Mouse (Mus musculus) embryo, embryonic 10 days (tissue): Measurements from ENCODE around the gene Cnga4.
"Not testable (repeated sequence)": the region's sequence is repeated elsewhere in the genome, so short reads cannot be mapped to it uniquely, and the experiment has no call there.

Source experiments
- DNase-seq: peaks from one replicate; pipeline ENCODE4 v3.0.0-alpha.2; 2015; ENCODE audit warnings: low spot score

Gene Cnga4

DNA sequence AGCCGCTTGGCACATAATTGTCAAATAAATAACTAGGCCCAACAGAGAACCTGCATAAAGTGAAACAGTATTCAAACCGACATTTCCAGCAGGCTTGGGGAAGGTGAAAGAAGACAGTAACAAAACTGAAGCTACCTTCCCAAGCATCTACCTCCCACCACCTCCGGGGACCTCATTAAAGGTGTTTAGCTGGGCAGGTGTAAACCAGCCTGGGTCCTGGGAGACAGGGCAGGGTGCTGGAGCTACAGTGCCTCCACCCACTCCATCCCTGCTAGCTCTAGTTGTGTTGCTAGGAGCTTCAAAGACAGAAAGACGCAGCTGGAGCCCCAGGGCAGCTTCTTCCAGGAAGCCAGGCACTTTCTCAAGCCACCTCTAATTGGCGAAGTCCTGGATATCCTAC lies at the start of gene Cnga4:
Cnga4 (plus strand) TSS at position 301 of the 400 bp plus-strand sequence.
- no peak for DNase-seq

- not testable (repeated sequence) for DNase-seq
These were observed 48.3 kb upstream of the Cnga4 start for GRCm38 (mm10) chr7:105356064-105356463.

DNA sequence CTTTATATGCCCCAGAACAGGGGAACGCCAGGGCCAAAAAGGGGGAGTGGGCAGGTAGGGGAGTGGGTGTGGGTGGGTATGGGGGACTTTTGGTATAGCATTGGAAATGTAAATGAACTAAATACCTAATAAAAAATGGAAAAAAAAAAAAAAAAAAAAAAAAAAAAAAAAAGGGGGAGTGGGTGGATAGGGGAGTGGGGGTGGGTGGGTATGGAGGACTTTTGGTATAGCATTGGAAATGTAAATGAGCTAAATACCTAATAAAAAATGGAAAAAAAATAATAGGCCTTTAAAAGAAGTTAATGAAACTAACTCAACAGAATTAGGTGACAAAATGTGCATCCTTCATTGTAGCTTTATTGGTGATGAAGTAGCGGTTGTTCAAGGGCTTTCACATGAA lies 47.9 kb upstream of the Cnga4 start:
- not testable (repeated sequence) for DNase-seq

- no peak for DNase-seq
These were observed 42.7 kb upstream of the Cnga4 start for GRCm38 (mm10) chr7:105361713-105362112.

- DNase-seq: no peak
These were observed 37.1 kb upstream of the Cnga4 start for GRCm38 (mm10) chr7:105367268-105367667.

DNA sequence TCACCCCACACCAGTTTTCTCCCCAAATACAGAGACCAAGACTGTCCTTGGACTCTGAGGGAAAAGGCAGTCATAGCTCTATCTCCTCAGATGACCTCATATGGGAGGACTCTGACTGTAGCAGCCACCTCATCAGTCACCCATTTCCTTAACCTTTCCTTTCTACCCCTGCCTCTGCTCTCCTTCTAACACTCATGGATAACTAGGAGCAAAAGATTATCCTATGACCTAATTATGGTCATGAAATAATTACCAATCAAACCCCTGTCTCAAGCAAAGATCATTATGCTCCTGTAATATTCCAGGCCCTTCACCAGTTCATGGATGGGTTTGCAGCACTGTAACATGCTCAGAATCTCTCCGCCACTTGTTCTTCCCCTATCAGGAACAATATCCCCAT lies 36.4 kb upstream of the Cnga4 start, which contains the start of gene Olfr692:
Olfr692 (plus strand) TSS at position 301 of the 400 bp plus-strand sequence.
- DNase-seq: no peak

GRCm38 (mm10) chr7:105368521-105368920 lies 35.8 kb upstream of the Cnga4 start:
- no peak for DNase-seq

- no peak for DNase-seq
These were observed 31.5 kb upstream of the Cnga4 start for GRCm38 (mm10) chr7:105372912-105373311.

- DNase-seq: no peak
These were observed 30.9 kb upstream of the Cnga4 start for GRCm38 (mm10) chr7:105373509-105373908.

DNA sequence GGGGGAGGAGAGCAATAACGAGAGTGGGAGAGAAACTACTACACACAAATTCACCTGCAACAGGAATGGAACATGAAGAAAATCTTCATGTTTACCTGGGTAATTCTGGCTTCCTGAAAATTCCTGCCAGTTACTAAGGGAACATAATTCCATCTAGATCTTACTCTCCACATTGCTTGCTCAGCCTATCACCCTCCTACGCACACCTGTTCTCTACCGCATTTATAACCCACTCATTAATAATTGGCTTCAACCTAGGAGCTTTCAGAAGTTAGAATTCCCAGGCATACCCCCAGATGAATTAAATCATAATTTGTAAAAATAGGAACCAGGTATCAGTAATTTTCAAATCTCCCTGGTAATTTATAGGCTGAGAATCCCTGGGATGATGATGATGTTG lies 30.4 kb upstream of the Cnga4 start:
- no peak for DNase-seq

DNA sequence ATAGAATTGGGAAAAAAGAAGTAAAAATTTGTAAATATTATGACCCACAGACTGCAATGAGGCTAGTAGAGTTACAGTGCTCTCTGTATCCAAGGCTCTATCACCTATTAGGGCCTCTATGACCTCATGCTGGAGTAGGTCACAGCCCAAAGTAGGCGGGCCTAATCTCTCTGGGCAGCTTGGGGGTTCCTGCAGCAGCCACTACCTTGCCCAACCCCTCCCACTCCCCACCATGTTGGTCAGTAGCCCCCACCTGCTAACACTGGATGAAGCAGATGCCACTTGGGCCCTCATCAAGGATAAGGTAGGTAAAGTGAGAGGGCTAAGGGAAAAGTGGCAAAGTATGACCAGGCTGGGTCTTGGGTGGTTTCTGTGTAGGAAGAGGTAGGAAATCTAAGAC lies 29.5 kb upstream of the Cnga4 start, which contains the start of gene Gm5901:
Gm5901 (plus strand) TSS at position 173 of the 400 bp plus-strand sequence.
- no peak for DNase-seq

GRCm38 (mm10) chr7:105380329-105380728 lies 24.0 kb upstream of the Cnga4 start:
- no peak for DNase-seq

GRCm38 (mm10) chr7:105387696-105388095 lies 16.7 kb upstream of the Cnga4 start:
- DNase-seq: no peak

- no peak for DNase-seq
These were observed 14.1 kb upstream of the Cnga4 start for GRCm38 (mm10) chr7:105390236-105390635.

- DNase-seq: no peak
These were observed 9.8 kb upstream of the Cnga4 start for GRCm38 (mm10) chr7:105394606-105395005.

- DNase-seq: no peak
These were observed 9.1 kb upstream of the Cnga4 start for GRCm38 (mm10) chr7:105395131-105395820.

DNA sequence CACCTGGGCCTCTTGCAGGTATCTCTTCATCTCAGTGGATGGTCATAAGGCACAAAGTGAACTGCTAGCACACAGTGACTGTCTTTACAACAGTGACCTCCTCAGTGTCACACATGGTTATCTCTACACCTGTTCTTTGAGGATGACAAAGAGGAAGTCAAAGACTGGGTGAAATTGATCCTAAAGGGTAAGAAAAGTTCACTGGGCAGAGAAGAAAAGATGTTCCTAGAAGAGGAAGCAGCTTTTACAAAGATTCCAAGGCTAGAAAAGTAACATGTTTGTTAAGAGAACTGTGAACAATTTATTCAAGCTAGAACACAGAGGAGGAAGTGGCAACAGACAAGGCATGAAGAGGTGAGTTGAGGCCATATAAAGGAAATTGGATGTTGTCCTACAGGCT lies 8.2 kb upstream of the Cnga4 start:
- DNase-seq: no peak

- DNase-seq: peak; percentile 29
These were observed 5.1 kb upstream of the Cnga4 start for GRCm38 (mm10) chr7:105399058-105399934.

DNA sequence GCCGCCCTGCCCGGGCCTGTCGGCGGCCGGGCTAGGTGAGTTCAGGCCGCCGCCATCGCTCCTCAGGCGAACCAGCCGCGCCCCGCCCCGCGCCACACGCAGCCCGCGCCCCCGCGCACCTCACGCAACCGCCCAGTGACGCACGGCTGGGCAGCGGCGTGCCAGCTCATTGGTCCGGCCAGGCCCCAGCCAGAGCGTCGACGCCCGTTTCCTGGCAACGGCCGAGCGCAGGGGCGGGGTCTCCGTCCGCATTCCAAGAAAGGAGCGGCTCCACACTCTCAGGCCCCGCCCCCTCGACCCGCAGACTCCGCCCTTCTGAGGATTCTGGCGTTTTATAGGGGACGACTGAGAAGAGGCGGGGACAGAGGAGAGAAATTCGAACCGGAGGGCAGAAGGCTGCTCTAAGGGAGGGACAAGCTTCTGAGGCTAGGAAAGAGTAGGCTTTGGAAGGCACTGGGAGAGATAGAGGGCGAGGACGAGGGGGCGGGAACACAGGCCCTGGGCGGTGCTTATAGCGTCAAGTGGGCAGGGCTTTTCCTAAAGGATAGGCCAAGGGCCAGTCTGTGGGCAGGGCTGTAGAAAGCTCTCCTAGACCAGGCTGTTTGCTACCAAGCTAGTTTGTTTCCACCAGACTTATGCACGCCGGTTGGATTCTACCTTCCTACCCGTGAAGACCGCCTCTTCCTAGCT lies 4.3 kb upstream of the Cnga4 start, which contains the start of gene Fam160a2:
Fam160a2 (minus strand) TSS at position 120 of the 690 bp plus-strand sequence.
- DNase-seq: peak; percentile 99

- DNase-seq: no peak
These were observed 2.0 kb downstream of the Cnga4 start for GRCm38 (mm10) chr7:105406322-105406721.

DNA sequence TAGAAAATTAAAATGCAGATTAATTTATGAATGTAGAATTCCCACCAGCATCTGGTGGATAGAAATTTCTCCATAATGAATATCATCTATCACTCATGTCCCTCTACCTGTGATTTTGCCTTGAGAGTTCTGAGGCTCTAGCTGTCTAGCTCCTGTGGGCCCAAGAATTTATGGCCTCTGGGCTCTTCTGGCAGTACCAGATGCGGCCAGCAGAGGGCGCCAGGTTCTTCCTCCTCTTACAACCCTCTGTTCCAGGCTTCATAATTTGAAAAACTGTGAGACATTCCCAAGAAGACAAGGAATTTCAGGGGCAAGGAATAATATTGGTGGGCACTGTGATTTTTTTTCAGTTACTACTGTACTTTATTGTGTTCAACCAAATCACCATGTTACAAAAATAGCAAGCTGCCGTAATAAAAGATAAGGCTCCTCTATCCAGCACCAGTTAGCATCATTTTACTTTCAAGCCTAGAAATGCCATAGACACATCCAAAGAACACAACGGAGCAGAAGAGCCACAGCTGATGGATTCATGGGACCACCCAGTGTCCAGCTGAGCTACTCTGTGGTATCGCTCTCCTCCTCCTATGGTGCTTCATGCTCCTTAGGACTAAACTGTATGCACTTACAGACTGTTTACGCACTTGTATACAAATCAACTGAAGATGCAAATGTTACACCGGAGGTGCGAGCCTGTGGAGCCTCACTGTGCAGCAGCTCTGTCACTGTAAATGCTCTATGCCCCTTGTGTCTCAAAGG lies 7.7 kb downstream of the Cnga4 start:
- DNase-seq: peak; percentile 58

GRCm38 (mm10) chr7:105414385-105414784 lies 10.0 kb downstream of the Cnga4 start:
- DNase-seq: no peak
